Mouse (Mus musculus): ENCODE data around the gene Wfdc15a. TPM values are rescaled to one million over a fixed set of nuclear protein-coding genes. Genes with fewer than 3 reads are reported as not detected.

The Wfdc15a gene
- total and polyA plus RNA-seq, 3 experiments: not detected

DNA sequence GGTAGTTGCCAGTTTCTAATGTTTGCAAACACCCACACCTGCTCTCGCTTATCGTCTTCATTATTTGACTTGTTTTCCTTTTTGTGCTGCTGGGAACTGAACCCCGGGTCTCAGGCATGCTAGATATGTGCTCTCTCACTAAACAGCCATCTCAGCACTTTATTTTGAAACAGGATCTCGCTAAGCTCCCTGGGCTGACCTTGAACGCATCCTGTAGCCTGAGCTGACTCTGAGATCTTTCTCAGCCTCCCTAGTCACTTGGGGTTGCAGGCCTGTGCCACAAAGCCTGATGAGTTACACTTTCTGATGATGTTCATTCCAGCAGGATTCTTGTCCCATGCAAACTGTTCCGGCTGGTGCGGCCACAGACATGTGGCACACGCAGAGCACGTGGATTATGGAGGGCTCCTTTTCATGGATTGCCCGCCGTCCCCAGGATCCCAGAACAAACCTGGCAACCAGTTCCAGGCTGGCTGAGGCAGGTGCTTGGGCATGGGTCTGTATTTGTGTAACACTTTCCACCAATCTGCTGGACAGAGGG, 38.3 kb downstream of the Wfdc15a start:
- dilution Hi-C loops (cut with MboI; ENCODE audit: extremely low pct_ligation_motif_present, extremely low pct_unique_long_range_greater_than_20kb, low sequenced_read_pairs): no loop called here

DNA sequence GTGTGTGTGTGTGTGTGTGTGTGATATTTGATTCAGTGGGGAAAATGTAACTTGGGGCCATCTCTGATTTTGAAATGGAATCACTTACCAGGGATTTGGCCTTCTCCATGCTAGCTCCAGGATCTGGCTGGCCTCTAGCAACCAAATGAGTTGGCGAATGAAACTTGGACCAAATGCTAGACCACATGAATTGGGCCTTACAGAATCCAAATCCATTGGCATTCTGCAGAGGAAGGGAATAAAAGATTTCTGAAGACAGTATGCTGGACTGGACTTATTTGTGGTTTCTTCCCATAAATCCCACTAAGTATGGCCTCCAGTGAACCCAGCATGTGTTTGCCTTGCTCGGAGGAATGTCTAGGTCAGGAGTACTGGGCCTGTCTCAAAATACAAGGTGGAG, 41.1 kb downstream of the Wfdc15a start:
- Histone ChIP-seq H3K27me3 (replicated peaks) (no peaks in the 10 kb centered on the region), H3K4me3 (replicated peaks in 1 of 3; ENCODE audit: low read depth in 2 of 3, low read length in 2 of 3, poor library complexity in 1 of 3) (no peak overlapping the region), H3K9me3 (replicated peaks; ENCODE audit: low read length) (no peaks in the 10 kb centered on the region), H3K36me3 (replicated peaks in 1 of 2; ENCODE audit: control insufficient read depth in 1 of 2, insufficient read depth in 1 of 2, low read length in 1 of 2) (peaks cover 22 to 48% of the 10 kb centered on the region in 2 experiments), H3K27ac (ENCODE audit: insufficient read depth, low read depth) (no peak overlapping the region), H3K79me2 (replicated peaks; ENCODE audit: control insufficient read depth, extremely low read depth, insufficient read depth, poor library complexity, severe bottlenecking) (no peaks in the 10 kb centered on the region), H3K9ac (ENCODE audit: insufficient read depth, low read depth) (no peak overlapping the region), H3K4me1 (ENCODE audit: control insufficient read depth in 1 of 2, insufficient read depth in 2 of 2) (no peaks in the 10 kb centered on the region), H3K4me2 (ENCODE audit: insufficient read depth, low read depth, poor library complexity, severe bottlenecking) (no peak overlapping the region)
- TF ChIP-seq PAX5 (IDR thresholded peaks at IDR 0.05; ENCODE audit: low read length) (no peak), RAD21 (IDR thresholded peaks at IDR 0.05; ENCODE audit: low read depth, low read length) (no peak), ZKSCAN1 (IDR thresholded peaks at IDR 0.05; ENCODE audit: borderline replicate concordance, low read depth, low read length) (no peak), MYC (IDR thresholded peaks at IDR 0.05; ENCODE audit: low read depth, low read length) (no peak), ETS1 (conservative IDR thresholded peaks at IDR 0.05; ENCODE audit: low read depth, low read length) (no peak)
- no peak for DNase-seq (ENCODE audit: extremely low read depth)
- in situ Hi-C loops (cut with MboI; ENCODE audit: low pct_ligation_motif_present, low pct_unique_long_range_greater_than_20kb, low sequenced_read_pairs): no loop called here
- dilution Hi-C loops (cut with MboI; ENCODE audit: extremely low pct_ligation_motif_present, extremely low pct_unique_long_range_greater_than_20kb, low sequenced_read_pairs): no loop called here

More for the DNA sequence above, 38.3 kb downstream of the Wfdc15a start:
- in situ Hi-C loops (cut with MboI; ENCODE audit: low pct_ligation_motif_present, low pct_unique_long_range_greater_than_20kb, low sequenced_read_pairs): no loop called here
- Histone ChIP-seq H3K9ac (ENCODE audit: insufficient read depth, low read depth) (no peak overlapping the region), H3K27me3 (replicated peaks) (no peaks in the 10 kb centered on the region), H3K4me1 (ENCODE audit: control insufficient read depth in 1 of 2, insufficient read depth in 2 of 2) (no peaks in the 10 kb centered on the region), H3K36me3 (replicated peaks in 1 of 2; ENCODE audit: control insufficient read depth in 1 of 2, insufficient read depth in 1 of 2, low read length in 1 of 2) (peaks cover 2 to 23% of the 10 kb centered on the region in 2 experiments), H3K4me3 (replicated peaks in 1 of 3; ENCODE audit: low read depth in 2 of 3, low read length in 2 of 3, poor library complexity in 1 of 3) (no peak overlapping the region), H3K27ac (ENCODE audit: insufficient read depth, low read depth) (no peak overlapping the region), H3K4me2 (ENCODE audit: insufficient read depth, low read depth, poor library complexity, severe bottlenecking) (no peak overlapping the region), H3K79me2 (replicated peaks; ENCODE audit: control insufficient read depth, extremely low read depth, insufficient read depth, poor library complexity, severe bottlenecking) (no peaks in the 10 kb centered on the region), H3K9me3 (replicated peaks; ENCODE audit: low read length) (no peaks in the 10 kb centered on the region)
- TF ChIP-seq POLR2AphosphoS2 (IDR thresholded peaks at IDR 0.05; ENCODE audit: low read depth, low read length) (no peak), SIN3A (IDR thresholded peaks at IDR 0.05; ENCODE audit: low read length) (no peak), POLR2A (IDR thresholded peaks at IDR 0.05; ENCODE audit: low read depth, low read length) (no peak), IRF4 (IDR thresholded peaks at IDR 0.05; ENCODE audit: low read depth, low read length) (no peak), UBTF (IDR thresholded peaks at IDR 0.05; ENCODE audit: low read depth, low read length) (no peak), ZC3H11A (IDR thresholded peaks at IDR 0.05; ENCODE audit: low read depth, low read length) (no peak), PAX5 (IDR thresholded peaks at IDR 0.05; ENCODE audit: low read length) (no peak), SMC3 (IDR thresholded peaks at IDR 0.05; ENCODE audit: low read depth, low read length) (no peak), JUN (IDR thresholded peaks at IDR 0.05; ENCODE audit: insufficient read depth, low read depth, low read length) (no peak), MAFK (IDR thresholded peaks at IDR 0.05; ENCODE audit: insufficient replicate concordance, low read length) (no peak), CHD2 (IDR thresholded peaks at IDR 0.05; ENCODE audit: low read length) (no peak), ZMIZ1 (IDR thresholded peaks at IDR 0.05; ENCODE audit: low read depth, low read length) (no peak), RAD21 (IDR thresholded peaks at IDR 0.05; ENCODE audit: low read depth, low read length) (no peak), TBP (conservative IDR thresholded peaks at IDR 0.05; ENCODE audit: low read depth, low read length) (no peak), GABPA (IDR thresholded peaks at IDR 0.05; ENCODE audit: insufficient replicate concordance, low read depth, low read length) (no peak), CHD1 (IDR thresholded peaks at IDR 0.05; ENCODE audit: low read depth, low read length) (no peak), USF2 (conservative IDR thresholded peaks at IDR 0.05; ENCODE audit: low read depth, low read length) (no peak), CTCF (conservative IDR thresholded peaks at IDR 0.05 in 1 of 2, IDR thresholded peaks at IDR 0.05 in 1 of 2; ENCODE audit: low read depth in 2 of 2, low read length in 2 of 2) (no peak), NRF1 (IDR thresholded peaks at IDR 0.05; ENCODE audit: low read depth, low read length) (no peak)
- no peak for DNase-seq (ENCODE audit: extremely low read depth)

All from CH12.LX (cell line).